In the genomic region with DNA sequence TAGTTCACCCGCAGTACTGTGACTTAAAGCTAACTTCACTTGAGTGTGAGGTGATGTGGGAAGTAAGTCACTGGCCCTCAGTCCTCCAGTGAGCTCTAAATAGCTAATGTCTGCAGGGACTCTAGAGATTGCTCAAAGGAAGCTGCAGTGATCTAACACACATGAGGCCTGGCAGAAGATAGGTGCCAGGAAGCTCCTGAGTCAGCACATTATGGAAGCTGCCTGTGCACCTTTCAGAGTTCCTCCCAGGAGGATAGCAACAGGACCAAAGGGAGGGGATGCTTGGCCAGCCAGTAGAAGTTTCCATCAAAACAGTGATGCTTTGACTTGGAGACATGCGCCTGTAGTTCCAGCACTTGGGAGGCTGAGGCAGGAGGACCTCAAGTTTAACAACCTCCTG, we compare ENCODE assay signal across 11 mouse cellular contexts.
A peak's percentile ranks its signal among the peaks of the same experiment; 100 is the strongest.
DNase-seq lines count a peak whose midpoint lies in the region; ATAC-seq lines count a peak whose summit lies in the region.
"Had no signal": no experiment of that assay in that cellular context is flagged by ENCODE, and none has a peak within 500 bp of the region (broad histone marks: within the 10 kb centered on the region; RNA-seq: fewer than 3 reads in every experiment).

No protein-coding gene starts in this region.

- H3K36me3 ChIP-seq in heart, embryonic 10.5 days: peaks cover 59% of the 10 kb centered on the region
- H3K36me3 ChIP-seq in liver, embryonic 11.5 days (ENCODE audit: control insufficient read depth, insufficient read depth, low read length): peaks cover 34% of the 10 kb centered on the region
- H3K36me3 ChIP-seq in liver, embryonic 12.5 days: peaks cover 59% of the 10 kb centered on the region
- peaks cover 2% of the 10 kb centered on the region; the same call in 1 of the 2 replicates for H3K36me3 ChIP-seq in intestine, embryonic 16.5 days (ENCODE audit: control insufficient read depth, insufficient read depth, low read length)

- WGBS in heart, embryonic 10.5 days: 77% methylated on average over 2 of the region's 2 CpGs
- WGBS in liver, embryonic 11.5 days: 73% methylated on average over 2 of the region's 2 CpGs
- WGBS in liver, embryonic 12.5 days (ENCODE audit: insufficient replicate concordance): 76% methylated on average over 2 of the region's 2 CpGs
- WGBS in intestine, embryonic 16.5 days: 93% methylated on average over 2 of the region's 2 CpGs

- no peak for DNase-seq in heart, embryonic 10.5 days (ENCODE audit: low spot score)
- DNase-seq in heart, postnatal 25 days (ENCODE audit: low spot score): no peak
- DNase-seq in liver, embryonic 11.5 days (ENCODE audit: low spot score): no peak
- peak; percentile 58 for DNase-seq in brain, adult 2 months (ENCODE audit: low read depth, low spot score)
- DNase-seq: gastrocnemius, postnatal 36 days; kidney, postnatal 10 days had no signal

- H3K9ac ChIP-seq in liver, embryonic 11.5 days (ENCODE audit: low read depth, low read length): no peak overlapping the region
- no peak overlapping the region for H3K9ac ChIP-seq in liver, embryonic 12.5 days
- no peak overlapping the region for H3K9ac ChIP-seq in intestine, embryonic 16.5 days (ENCODE audit: low read depth, low read length)
- H3K9ac ChIP-seq: limb, embryonic 15.5 days had no signal

- H3K27me3 ChIP-seq in heart, embryonic 10.5 days (ENCODE audit: insufficient read depth, poor library complexity, severe bottlenecking): no peaks in the 10 kb centered on the region
- no peaks in the 10 kb centered on the region for H3K27me3 ChIP-seq in liver, embryonic 11.5 days (replicated peaks; ENCODE audit: control insufficient read depth, insufficient read depth, low read length)
- no peaks in the 10 kb centered on the region for H3K27me3 ChIP-seq in liver, embryonic 12.5 days (replicated peaks)
- no peaks in the 10 kb centered on the region for H3K27me3 ChIP-seq in intestine, embryonic 16.5 days (replicated peaks; ENCODE audit: control insufficient read depth, insufficient read depth, low read length)
- H3K27me3 ChIP-seq: limb, embryonic 15.5 days had no signal

- no peak overlapping the region for H3K4me3 ChIP-seq in heart, embryonic 10.5 days
- no peak overlapping the region for H3K4me3 ChIP-seq in liver, embryonic 11.5 days (ENCODE audit: low read depth, low read length)
- no peak overlapping the region for H3K4me3 ChIP-seq in liver, embryonic 12.5 days
- H3K4me3 ChIP-seq in intestine, embryonic 16.5 days (ENCODE audit: low read length): no peak overlapping the region
- H3K4me3 ChIP-seq: limb, embryonic 15.5 days had no signal

- no peaks in the 10 kb centered on the region for H3K9me3 ChIP-seq in heart, embryonic 10.5 days
- no peaks in the 10 kb centered on the region for H3K9me3 ChIP-seq in liver, embryonic 11.5 days (ENCODE audit: control insufficient read depth, low read length)
- H3K9me3 ChIP-seq in liver, embryonic 12.5 days (replicated peaks): no peaks in the 10 kb centered on the region
- H3K9me3 ChIP-seq in intestine, embryonic 16.5 days (ENCODE audit: control insufficient read depth, low read length): no peaks in the 10 kb centered on the region
- H3K9me3 ChIP-seq: limb, embryonic 15.5 days had no signal

- H3K4me1 ChIP-seq in heart, embryonic 10.5 days: peaks cover 49% of the 10 kb centered on the region
- peaks cover 10% of the 10 kb centered on the region; the same call in 1 of the 2 replicates for H3K4me1 ChIP-seq in liver, embryonic 11.5 days (replicated peaks; ENCODE audit: control insufficient read depth, insufficient read depth, low read length)
- peaks cover 19% of the 10 kb centered on the region for H3K4me1 ChIP-seq in liver, embryonic 12.5 days
- H3K4me1 ChIP-seq in intestine, embryonic 16.5 days (ENCODE audit: control insufficient read depth, insufficient read depth, low read length): no peaks in the 10 kb centered on the region

- peak overlapping the region; percentile 82 for H3K27ac ChIP-seq in heart, embryonic 10.5 days
- H3K27ac ChIP-seq in liver, embryonic 11.5 days (ENCODE audit: low read depth, low read length): no peak overlapping the region
- no peak overlapping the region for H3K27ac ChIP-seq in liver, embryonic 12.5 days
- H3K27ac ChIP-seq in intestine, embryonic 16.5 days (ENCODE audit: low read length): no peak overlapping the region

- H3K4me2 ChIP-seq in liver, embryonic 11.5 days: no peak overlapping the region
- no peak overlapping the region for H3K4me2 ChIP-seq in liver, embryonic 12.5 days
- H3K4me2 ChIP-seq in intestine, embryonic 16.5 days (ENCODE audit: low read depth, low read length): no peak overlapping the region
- H3K4me2 ChIP-seq: limb, embryonic 15.5 days had no signal

- ATAC-seq in liver, embryonic 11.5 days (replicated peaks; ENCODE audit: low FRiP score): peak; percentile 4; the same call in 1 of the 2 replicates
- no peak for ATAC-seq in liver, embryonic 12.5 days
- peak; percentile 37 for ATAC-seq in monocyte, adult 5-6 weeks (replicated peaks; ENCODE audit: insufficient number of reproducible peaks, low FRiP score, low TSS enrichment, poor library complexity, severe bottlenecking)
- ATAC-seq in intestine, embryonic 16.5 days: no peak
- no peak for ATAC-seq in cerebellum, adult (ENCODE audit: insufficient number of reproducible peaks, low FRiP score, low TSS enrichment)

- intact Hi-C loops in heart, postnatal 25 days (cut with DNase I): no loop called here

Comparison
In these comparisons a context has a peak if more than half of its experiments do, and no peak if none do; other contexts are left out.
1. ATAC-seq: peak in liver, embryonic 11.5 days (single experiment) and monocyte, adult 5-6 weeks (single experiment); none in liver, embryonic 12.5 days (single experiment), intestine, embryonic 16.5 days (single experiment) and cerebellum, adult (single experiment).